Mouse (Mus musculus): ENCODE measurements around the gene Rin2. TPM values are rescaled to one million over a fixed set of nuclear protein-coding genes. Genes with fewer than 3 reads are reported as not detected.
A peak's percentile ranks its signal among the peaks of the same experiment; 100 is the strongest.

Rin2 gene
- polyA plus RNA-seq (2015; fragmentation: Nextera tagmentation; extraction: Ambion mirVana) = 16.0 and 16.9 TPM in 2 replicates

DNA sequence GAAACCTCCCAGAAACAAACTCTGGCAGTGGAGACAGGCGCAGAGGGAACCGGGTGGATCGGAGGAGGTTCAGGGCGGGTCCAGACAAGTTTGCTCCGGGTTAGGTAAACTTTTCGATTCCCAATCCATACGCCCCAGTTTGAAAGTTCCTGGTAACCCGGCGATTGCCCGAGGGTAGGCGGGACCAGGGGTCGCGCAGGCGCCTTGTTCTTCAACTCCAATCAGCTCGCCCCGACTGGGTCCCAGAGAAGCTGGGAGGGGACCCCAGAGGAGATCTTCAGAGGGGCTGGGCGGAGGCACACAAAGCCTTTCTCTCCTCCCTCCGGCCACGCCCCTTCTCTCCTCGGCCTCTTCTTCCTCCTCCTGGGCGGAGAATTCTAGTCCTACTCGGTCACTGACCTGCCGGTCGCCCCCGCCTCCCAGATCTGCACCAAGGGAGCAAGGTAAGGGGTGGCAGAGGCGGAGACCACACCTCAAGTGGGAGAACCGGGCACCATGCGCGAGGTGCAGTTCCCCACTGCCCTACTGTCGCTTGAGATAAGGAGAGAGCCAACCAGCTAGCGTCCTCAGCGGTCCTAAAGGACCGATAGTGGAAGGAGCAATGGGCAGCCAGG lies at the start of gene Rin2:
TSS of gene Rin2 (plus strand) at position 74 of the 614 bp plus-strand sequence.
- Histone ChIP-seq H3K4me2 (ENCODE audit: low read depth, low read length) (peak within 1 kb of the TSS; percentile 92), H3K9me3 (ENCODE audit: control insufficient read depth, low read length) (no peaks in the 10 kb centered on the region), H3K9ac (ENCODE audit: low read depth, low read length) (peak within 1 kb of the TSS; percentile 76), H3K36me3 (ENCODE audit: control insufficient read depth, insufficient read depth, low read length) (no peaks in the 10 kb centered on the region), H3K4me3 (ENCODE audit: low read length) (peak within 1 kb of the TSS; percentile 84), H3K4me1 (ENCODE audit: control insufficient read depth, insufficient read depth, low read length) (peaks cover 9% of the 10 kb centered on the region; the same call in 1 of the 2 replicates), H3K27ac (ENCODE audit: low read length) (peak within 1 kb of the TSS; percentile 17), H3K27me3 (replicated peaks; ENCODE audit: control insufficient read depth, insufficient read depth, low read length) (no peaks in the 10 kb centered on the region)
- under 1% methylated on average over 33 of the region's 33 CpGs for WGBS
- ATAC-seq = peak; percentile 86

DNA sequence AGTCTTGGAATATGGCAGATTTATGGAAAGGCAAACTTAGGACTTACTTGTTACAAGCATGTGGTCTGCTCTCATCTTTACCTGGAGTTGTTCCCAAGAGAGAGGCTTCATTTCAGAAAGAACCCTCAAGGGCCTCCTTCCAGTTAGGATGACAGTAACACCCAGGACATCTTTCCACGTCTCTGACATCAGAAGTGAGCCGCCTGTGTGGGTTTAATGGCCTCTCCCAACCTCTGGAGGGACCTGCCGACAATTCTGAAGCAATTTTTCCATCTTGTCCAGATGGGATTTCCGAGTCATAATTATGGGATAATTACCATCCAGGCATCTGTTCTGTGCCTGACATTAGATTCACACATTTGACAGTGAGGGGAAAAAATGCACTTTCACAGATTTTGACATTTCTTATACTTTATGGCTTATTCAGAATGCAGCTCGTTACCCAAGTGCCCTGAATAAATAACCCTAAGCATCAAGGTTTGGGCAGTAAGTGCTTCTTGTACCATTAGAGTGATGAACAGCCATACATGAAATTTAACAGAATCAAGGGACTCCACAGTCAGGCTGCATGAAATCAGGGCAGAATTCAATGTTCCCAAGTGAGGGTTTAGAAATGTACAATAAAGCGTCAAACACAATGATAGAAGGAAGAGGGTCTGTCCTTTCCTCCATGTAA lies 43.8 kb upstream of the Rin2 start:
- Histone ChIP-seq H3K9ac (ENCODE audit: low read depth, low read length) (no peak overlapping the region), H3K9me3 (ENCODE audit: control insufficient read depth, low read length) (no peaks in the 10 kb centered on the region), H3K4me1 (ENCODE audit: control insufficient read depth, insufficient read depth, low read length) (no peaks in the 10 kb centered on the region), H3K36me3 (ENCODE audit: control insufficient read depth, insufficient read depth, low read length) (no peaks in the 10 kb centered on the region), H3K27ac (ENCODE audit: low read length) (no peak overlapping the region), H3K4me3 (ENCODE audit: low read length) (no peak overlapping the region), H3K4me2 (ENCODE audit: low read depth, low read length) (no peak overlapping the region), H3K27me3 (replicated peaks; ENCODE audit: control insufficient read depth, insufficient read depth, low read length) (no peaks in the 10 kb centered on the region)
- no peak for ATAC-seq
- WGBS = 78% methylated on average over 6 of the region's 6 CpGs

DNA sequence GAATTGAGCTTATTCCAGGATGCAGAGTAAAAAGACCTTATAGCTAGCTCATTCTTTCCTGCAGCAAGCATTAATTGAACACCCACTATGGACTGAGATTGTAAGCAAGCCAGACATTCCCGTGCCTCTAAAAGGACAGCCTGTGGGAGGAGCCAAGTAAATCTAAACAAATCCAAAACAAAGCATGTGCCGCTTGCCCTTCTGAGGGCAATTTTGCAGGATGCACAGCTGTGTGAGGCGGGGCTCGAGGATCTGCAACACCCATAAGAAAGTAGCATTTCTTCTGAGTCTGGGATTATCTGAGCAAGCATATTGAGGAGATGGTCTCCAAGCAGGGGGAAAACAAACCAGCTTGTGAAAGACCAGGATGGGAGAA lies 43.2 kb upstream of the Rin2 start:
- no peak overlapping the region for H3K4me2 ChIP-seq (ENCODE audit: low read depth, low read length)
- peak; percentile 65; the same call in 1 of the 2 replicates for ATAC-seq
- H3K27ac ChIP-seq (ENCODE audit: low read length) = no peak overlapping the region
- H3K4me3 ChIP-seq (ENCODE audit: low read length) = no peak overlapping the region
- 36% methylated on average over 4 of the region's 4 CpGs for WGBS
- H3K27me3 ChIP-seq (replicated peaks; ENCODE audit: control insufficient read depth, insufficient read depth, low read length) = no peaks in the 10 kb centered on the region
- no peaks in the 10 kb centered on the region for H3K9me3 ChIP-seq (ENCODE audit: control insufficient read depth, low read length)
- H3K36me3 ChIP-seq (ENCODE audit: control insufficient read depth, insufficient read depth, low read length) = no peaks in the 10 kb centered on the region
- no peak overlapping the region for H3K9ac ChIP-seq (ENCODE audit: low read depth, low read length)
- no peaks in the 10 kb centered on the region for H3K4me1 ChIP-seq (ENCODE audit: control insufficient read depth, insufficient read depth, low read length)

DNA sequence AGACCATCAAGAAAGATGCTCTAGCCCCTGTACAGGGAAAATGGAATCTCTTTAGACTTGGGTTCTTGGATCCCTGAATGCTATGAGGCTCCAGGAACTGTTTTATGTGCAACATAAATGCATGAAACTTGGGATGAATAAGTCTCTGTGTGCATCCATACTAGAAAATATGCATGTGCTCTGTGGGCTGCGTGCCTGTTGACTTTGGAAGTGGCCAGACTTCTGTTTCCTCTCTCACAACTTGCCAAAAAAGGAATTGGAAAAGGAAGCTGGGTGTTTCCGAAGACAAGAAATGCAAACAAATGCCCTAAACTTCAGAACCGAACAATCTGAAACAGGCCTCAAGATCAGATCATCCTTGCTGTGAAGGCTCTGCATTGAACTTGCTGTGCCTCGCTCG lies 41.2 kb upstream of the Rin2 start:
- Histone ChIP-seq H3K9me3 (ENCODE audit: control insufficient read depth, low read length) (no peaks in the 10 kb centered on the region), H3K4me3 (ENCODE audit: low read length) (no peak overlapping the region), H3K9ac (ENCODE audit: low read depth, low read length) (no peak overlapping the region), H3K27ac (ENCODE audit: low read length) (peak overlapping the region; percentile 7; the same call in 1 of the 2 replicates), H3K4me1 (ENCODE audit: control insufficient read depth, insufficient read depth, low read length) (no peaks in the 10 kb centered on the region), H3K4me2 (ENCODE audit: low read depth, low read length) (no peak overlapping the region), H3K27me3 (replicated peaks; ENCODE audit: control insufficient read depth, insufficient read depth, low read length) (no peaks in the 10 kb centered on the region), H3K36me3 (ENCODE audit: control insufficient read depth, insufficient read depth, low read length) (no peaks in the 10 kb centered on the region)
- 62% methylated on average over 5 of the region's 5 CpGs for WGBS
- no peak for ATAC-seq

DNA sequence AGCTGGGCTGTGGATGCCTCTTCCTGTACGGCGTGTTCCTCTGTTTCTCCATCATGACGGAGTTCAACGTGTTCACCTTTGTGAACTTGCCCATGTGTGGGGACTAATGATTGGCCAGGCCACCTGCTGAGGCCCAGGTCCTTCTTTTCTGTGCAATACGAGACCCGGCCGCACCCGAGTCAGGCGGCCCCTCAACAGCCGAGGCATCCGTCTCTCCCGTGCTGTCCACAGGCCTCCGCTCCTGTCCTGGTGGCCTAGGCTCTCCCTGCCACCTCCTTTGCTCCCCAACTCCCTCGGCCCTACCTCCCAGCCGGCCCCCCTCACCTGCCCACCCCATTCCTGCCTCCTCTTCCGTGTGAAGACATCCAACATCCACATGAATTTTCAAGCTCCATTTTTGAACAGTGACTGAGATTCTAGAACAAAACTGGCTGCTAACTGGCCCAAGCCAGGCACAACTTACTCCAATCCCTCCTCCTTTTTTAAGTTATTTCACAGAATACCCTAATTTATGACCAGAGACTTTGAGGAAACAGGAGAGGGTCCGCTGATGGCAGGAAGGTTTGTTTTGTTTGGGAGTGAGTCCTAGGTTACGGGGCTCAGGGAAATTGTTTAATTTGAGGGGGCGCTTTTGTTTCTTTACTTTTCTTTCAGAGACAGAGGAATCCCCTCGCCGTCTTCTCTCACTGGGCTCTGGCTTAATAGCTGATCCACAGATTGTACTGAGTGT lies 34.6 kb upstream of the Rin2 start:
- no peaks in the 10 kb centered on the region for H3K9me3 ChIP-seq (ENCODE audit: control insufficient read depth, low read length)
- no peak overlapping the region for H3K4me3 ChIP-seq (ENCODE audit: low read length)
- no peaks in the 10 kb centered on the region for H3K36me3 ChIP-seq (ENCODE audit: control insufficient read depth, insufficient read depth, low read length)
- no peak overlapping the region for H3K9ac ChIP-seq (ENCODE audit: low read depth, low read length)
- no peaks in the 10 kb centered on the region for H3K4me1 ChIP-seq (ENCODE audit: control insufficient read depth, insufficient read depth, low read length)
- H3K4me2 ChIP-seq (ENCODE audit: low read depth, low read length) = no peak overlapping the region
- WGBS = 70% methylated on average over 21 of the region's 21 CpGs
- no peak overlapping the region for H3K27ac ChIP-seq (ENCODE audit: low read length)
- ATAC-seq = no peak
- no peaks in the 10 kb centered on the region for H3K27me3 ChIP-seq (replicated peaks; ENCODE audit: control insufficient read depth, insufficient read depth, low read length)

DNA sequence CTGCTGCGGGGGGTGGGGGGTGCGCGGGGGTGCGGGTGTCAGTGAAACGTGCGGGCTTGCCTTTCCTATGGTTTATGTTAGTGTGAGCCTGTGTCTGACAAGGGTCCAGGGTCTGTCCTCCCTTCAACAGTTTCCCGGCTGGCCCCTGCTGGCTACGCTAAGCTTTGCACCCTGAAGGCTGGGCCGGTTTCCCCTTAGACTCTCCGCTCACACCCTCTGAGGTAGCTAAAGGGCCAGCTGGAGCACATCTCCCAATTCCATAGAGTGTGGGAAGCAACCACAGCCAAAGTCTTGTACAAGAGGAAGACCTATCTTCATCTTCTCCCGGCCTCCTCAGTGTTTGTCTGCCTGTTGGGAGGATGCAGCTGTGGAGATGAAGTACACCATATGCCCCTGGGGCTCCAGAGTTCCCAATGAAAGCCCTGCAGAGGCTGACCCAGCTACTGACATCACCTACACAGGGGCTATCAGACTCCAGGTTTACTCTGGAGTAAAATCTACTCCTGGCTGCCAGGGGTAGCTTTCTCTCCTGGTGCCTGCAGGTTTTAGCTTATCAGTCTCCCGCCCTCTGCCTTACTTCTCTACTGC lies 19.5 kb upstream of the Rin2 start:
- WGBS = 26% methylated on average over 12 of the region's 12 CpGs

DNA sequence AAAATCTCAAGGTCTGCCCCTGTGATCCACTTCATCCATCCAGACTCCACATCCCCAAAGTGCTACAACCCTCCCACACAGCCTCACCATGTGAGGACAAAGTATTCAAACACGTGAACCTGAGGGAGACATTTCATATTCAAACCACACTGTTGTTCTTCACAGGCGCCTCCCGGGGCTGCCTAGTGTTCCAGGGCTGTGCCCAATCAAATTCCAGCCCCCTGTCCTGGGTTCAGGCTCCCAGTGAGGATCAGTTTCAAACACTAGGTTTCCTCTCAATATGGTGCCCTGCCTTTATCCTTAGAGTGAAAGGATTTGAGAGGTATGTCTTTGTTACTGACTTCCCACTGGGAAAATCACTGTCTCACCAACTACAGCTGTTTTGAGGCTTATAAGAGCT lies 18.9 kb upstream of the Rin2 start:
- 80% methylated on average over 3 of the region's 3 CpGs for WGBS
- no peaks in the 10 kb centered on the region for H3K9me3 ChIP-seq (ENCODE audit: control insufficient read depth, low read length)
- H3K27me3 ChIP-seq (replicated peaks; ENCODE audit: control insufficient read depth, insufficient read depth, low read length) = no peaks in the 10 kb centered on the region
- no peaks in the 10 kb centered on the region for H3K36me3 ChIP-seq (ENCODE audit: control insufficient read depth, insufficient read depth, low read length)
- H3K4me3 ChIP-seq (ENCODE audit: low read length) = no peak overlapping the region
- 0 out of 2 replicates have a peak overlapping the region, but pooled peaks have one; percentile 41 for H3K27ac ChIP-seq (ENCODE audit: low read length)
- H3K9ac ChIP-seq (ENCODE audit: low read depth, low read length) = no peak overlapping the region
- ATAC-seq = no peak
- no peaks in the 10 kb centered on the region; the same call in 1 of the 2 replicates for H3K4me1 ChIP-seq (ENCODE audit: control insufficient read depth, insufficient read depth, low read length)
- no peak overlapping the region for H3K4me2 ChIP-seq (ENCODE audit: low read depth, low read length)

More for the DNA sequence above, 19.5 kb upstream of the Rin2 start:
- Histone ChIP-seq H3K4me1 (ENCODE audit: control insufficient read depth, insufficient read depth, low read length) (no peaks in the 10 kb centered on the region; the same call in 1 of the 2 replicates), H3K27me3 (replicated peaks; ENCODE audit: control insufficient read depth, insufficient read depth, low read length) (no peaks in the 10 kb centered on the region), H3K4me2 (ENCODE audit: low read depth, low read length) (no peak overlapping the region), H3K36me3 (ENCODE audit: control insufficient read depth, insufficient read depth, low read length) (no peaks in the 10 kb centered on the region), H3K4me3 (ENCODE audit: low read length) (no peak overlapping the region), H3K9ac (ENCODE audit: low read depth, low read length) (no peak overlapping the region), H3K9me3 (ENCODE audit: control insufficient read depth, low read length) (no peaks in the 10 kb centered on the region), H3K27ac (ENCODE audit: low read length) (0 out of 2 replicates have a peak overlapping the region, but pooled peaks have one; percentile 41)
- ATAC-seq = peak; percentile 76

DNA sequence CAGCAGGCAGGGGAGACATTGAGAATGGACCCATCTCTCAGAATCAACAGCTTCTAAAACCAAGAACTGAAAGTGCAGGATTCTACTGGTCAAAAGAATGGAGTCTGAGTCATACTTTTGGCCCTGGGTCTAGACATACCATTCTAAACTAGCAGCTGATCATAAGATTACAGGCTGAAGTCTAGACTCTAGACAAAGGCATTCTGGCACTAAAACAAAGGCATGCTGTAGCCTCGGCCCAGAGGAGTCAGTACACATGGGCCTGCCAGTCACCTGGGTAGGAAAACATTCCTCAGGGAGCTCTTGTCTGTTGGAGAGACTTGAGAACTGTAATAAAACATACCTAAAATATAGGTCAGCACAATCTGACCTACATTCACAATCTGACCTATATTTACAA lies 18.3 kb upstream of the Rin2 start:
- H3K27me3 ChIP-seq (replicated peaks; ENCODE audit: control insufficient read depth, insufficient read depth, low read length) = no peaks in the 10 kb centered on the region
- H3K4me3 ChIP-seq (ENCODE audit: low read length) = no peak overlapping the region
- ATAC-seq = no peak
- H3K4me1 ChIP-seq (ENCODE audit: control insufficient read depth, insufficient read depth, low read length) = no peaks in the 10 kb centered on the region; the same call in 1 of the 2 replicates
- H3K36me3 ChIP-seq (ENCODE audit: control insufficient read depth, insufficient read depth, low read length) = no peaks in the 10 kb centered on the region
- no peak overlapping the region for H3K4me2 ChIP-seq (ENCODE audit: low read depth, low read length)
- H3K9ac ChIP-seq (ENCODE audit: low read depth, low read length) = no peak overlapping the region
- no peaks in the 10 kb centered on the region for H3K9me3 ChIP-seq (ENCODE audit: control insufficient read depth, low read length)
- no peak overlapping the region for H3K27ac ChIP-seq (ENCODE audit: low read length)
- 62% methylated on average over 1 of the region's 1 CpGs for WGBS

DNA sequence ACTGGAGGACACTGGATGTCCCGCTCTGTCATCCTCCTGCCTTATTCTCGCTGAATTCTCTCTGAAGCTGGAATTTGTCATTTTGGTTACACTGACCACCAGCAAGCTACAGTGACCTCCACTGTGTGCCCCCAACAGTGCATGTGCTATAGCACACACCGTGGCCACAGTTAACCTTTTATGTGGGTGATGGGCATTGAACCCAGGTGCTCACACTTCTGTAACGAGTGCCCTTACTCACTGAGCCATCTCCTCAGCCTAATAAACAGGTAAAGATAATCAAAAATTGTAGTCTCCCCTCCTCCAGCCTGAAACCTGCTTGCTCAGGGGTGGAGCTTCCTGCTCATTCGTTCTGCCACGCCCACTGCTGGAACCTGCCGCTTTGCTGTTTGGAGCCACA lies 13.8 kb upstream of the Rin2 start:
- Histone ChIP-seq H3K27me3 (replicated peaks; ENCODE audit: control insufficient read depth, insufficient read depth, low read length) (no peaks in the 10 kb centered on the region), H3K9ac (ENCODE audit: low read depth, low read length) (no peak overlapping the region), H3K4me3 (ENCODE audit: low read length) (no peak overlapping the region), H3K27ac (ENCODE audit: low read length) (no peak overlapping the region), H3K4me2 (ENCODE audit: low read depth, low read length) (no peak overlapping the region), H3K4me1 (ENCODE audit: control insufficient read depth, insufficient read depth, low read length) (no peaks in the 10 kb centered on the region), H3K36me3 (ENCODE audit: control insufficient read depth, insufficient read depth, low read length) (no peaks in the 10 kb centered on the region), H3K9me3 (ENCODE audit: control insufficient read depth, low read length) (no peaks in the 10 kb centered on the region)
- WGBS = 70% methylated on average over 5 of the region's 7 CpGs
- peak; percentile 69 for ATAC-seq

Measured in intestine, embryonic 16.5 days (tissue).